Mouse (Mus musculus): ENCODE data around the gene Ehmt1. TPM values are rescaled to one million over a fixed set of nuclear protein-coding genes. Genes with fewer than 3 reads are reported as not detected.

Ehmt1 gene
- polyA plus RNA-seq, 1 experiment from 2014 or later: 96.5 TPM

DNA sequence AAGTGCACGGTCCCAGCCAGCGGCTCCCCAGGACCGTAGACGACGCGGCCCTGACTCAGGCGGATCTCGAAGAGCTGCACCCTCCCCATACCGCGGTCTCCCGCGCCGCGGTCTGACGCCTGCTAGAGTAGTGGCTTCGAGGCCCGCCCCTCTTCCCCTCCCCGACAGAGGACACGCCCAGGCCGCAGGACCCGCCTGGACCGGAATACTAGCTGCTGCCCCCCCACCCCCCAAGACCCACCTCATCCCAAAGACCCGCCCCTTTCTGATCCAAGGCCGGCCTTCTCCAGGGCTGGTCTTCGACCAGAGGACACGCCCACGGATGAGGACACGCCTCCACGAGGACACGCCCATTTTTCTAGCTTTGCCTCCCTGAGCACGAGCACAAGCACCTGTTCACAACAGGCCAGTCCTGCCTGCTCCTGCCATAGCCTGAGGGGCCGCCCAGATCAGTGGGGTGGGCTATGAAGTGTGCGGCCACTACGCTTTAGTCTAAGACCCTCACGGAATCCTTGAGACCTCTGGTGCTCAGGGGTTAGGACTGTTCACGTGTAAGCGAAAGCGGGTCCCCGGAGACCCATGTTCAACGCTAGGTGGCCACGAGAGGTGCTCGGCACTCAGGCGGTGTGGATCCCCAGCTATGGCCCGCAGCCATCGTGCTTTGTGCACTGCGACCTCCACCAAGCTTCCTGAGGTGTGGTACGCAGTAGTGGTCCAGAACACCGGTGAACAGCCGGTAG lies 15.8 kb upstream of the Ehmt1 start, which contains the start of gene Arrdc1:
TSS of gene Arrdc1 (minus strand) at position 196 of the 740 bp plus-strand sequence.
- ATAC-seq (ENCODE audit: low FRiP score) (peak; percentile 95), DNase-seq (ENCODE audit: low spot score, missing footprints) (peak; percentile 99)
- Histone ChIP-seq H3K27me3 (ENCODE audit: control insufficient read depth, insufficient read depth, low read length) (peaks cover 8% of the 10 kb centered on the region; the same call in 1 of the 2 replicates), H3K27ac (ENCODE audit: low read depth, low read length) (no peak within 1 kb of the TSS), H3K9me3 (ENCODE audit: control insufficient read depth, low read length) (no peaks in the 10 kb centered on the region), H3K4me1 (ENCODE audit: control insufficient read depth, insufficient read depth, low read length) (0 out of 2 replicates have a peak, but pooled peaks cover 4% of the 10 kb centered on the region), H3K4me3 (ENCODE audit: low read depth, low read length) (peak within 1 kb of the TSS; percentile 52), H3K4me2 (peak within 1 kb of the TSS; percentile 81), H3K9ac (ENCODE audit: low read length) (peak within 1 kb of the TSS; percentile 65), H3K36me3 (ENCODE audit: control insufficient read depth, insufficient read depth, low read length) (no peaks in the 10 kb centered on the region)
- under 1% methylated on average over 44 of the region's 49 CpGs for WGBS

- Histone ChIP-seq H3K4me1 (ENCODE audit: control insufficient read depth, insufficient read depth, low read length) (0 out of 2 replicates have a peak, but pooled peaks cover 4% of the 10 kb centered on the region), H3K4me3 (ENCODE audit: low read depth, low read length) (peak overlapping the region; percentile 52), H3K9me3 (ENCODE audit: control insufficient read depth, low read length) (no peaks in the 10 kb centered on the region), H3K27me3 (ENCODE audit: control insufficient read depth, insufficient read depth, low read length) (peaks cover 8% of the 10 kb centered on the region; the same call in 1 of the 2 replicates), H3K9ac (ENCODE audit: low read length) (peak overlapping the region; percentile 65), H3K27ac (ENCODE audit: low read depth, low read length) (no peak overlapping the region), H3K36me3 (ENCODE audit: control insufficient read depth, insufficient read depth, low read length) (no peaks in the 10 kb centered on the region), H3K4me2 (peak overlapping the region; percentile 81)
- WGBS: 5% methylated on average over 19 of the region's 19 CpGs
- DNase-seq (ENCODE audit: low spot score, missing footprints) (peak; percentile 85), ATAC-seq (ENCODE audit: low FRiP score) (peak; percentile 11; the same call in 1 of the 2 replicates)
These were observed 15.1 kb upstream of the Ehmt1 start for GRCm38 (mm10) chr2:24934441-24934963.

DNA sequence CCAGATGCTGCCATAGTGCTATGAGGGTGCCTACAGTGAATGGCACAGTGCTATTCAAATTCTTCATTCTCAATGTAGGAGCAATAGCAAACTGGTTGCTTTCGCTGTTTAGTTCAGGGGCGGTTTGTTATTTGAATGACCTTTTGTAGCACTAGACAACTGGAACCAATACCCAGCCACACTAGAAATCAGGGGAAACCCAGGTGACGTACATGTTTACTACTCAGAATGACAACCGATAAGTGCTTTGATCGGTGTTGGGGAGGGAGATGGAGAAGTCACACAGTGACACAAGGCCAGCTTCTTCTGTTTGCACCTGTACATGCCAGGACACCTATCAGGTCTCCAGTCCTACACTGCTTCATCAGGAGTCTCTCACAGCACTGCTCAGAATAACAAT lies 10.2 kb upstream of the Ehmt1 start:
- no peak overlapping the region for H3K4me3 ChIP-seq (ENCODE audit: low read depth, low read length)
- H3K4me1 ChIP-seq (ENCODE audit: control insufficient read depth, insufficient read depth, low read length): 0 out of 2 replicates have a peak, but pooled peaks cover 2% of the 10 kb centered on the region
- H3K27ac ChIP-seq (ENCODE audit: low read depth, low read length): no peak overlapping the region
- no peak overlapping the region for H3K9ac ChIP-seq (ENCODE audit: low read length)
- no peak for ATAC-seq (ENCODE audit: low FRiP score)
- H3K9me3 ChIP-seq (ENCODE audit: control insufficient read depth, low read length): no peaks in the 10 kb centered on the region
- no peak overlapping the region for H3K4me2 ChIP-seq
- H3K36me3 ChIP-seq (ENCODE audit: control insufficient read depth, insufficient read depth, low read length): no peaks in the 10 kb centered on the region
- peaks cover 8% of the 10 kb centered on the region; the same call in 1 of the 2 replicates for H3K27me3 ChIP-seq (ENCODE audit: control insufficient read depth, insufficient read depth, low read length)
- WGBS: 93% methylated on average over 5 of the region's 5 CpGs
- DNase-seq (ENCODE audit: low spot score, missing footprints): no peak

- no peak for ATAC-seq (ENCODE audit: low FRiP score)
- H3K9me3 ChIP-seq (ENCODE audit: control insufficient read depth, low read length): no peaks in the 10 kb centered on the region
- H3K4me3 ChIP-seq (ENCODE audit: low read depth, low read length): no peak overlapping the region
- peaks cover 4% of the 10 kb centered on the region; the same call in 1 of the 2 replicates for H3K27me3 ChIP-seq (ENCODE audit: control insufficient read depth, insufficient read depth, low read length)
- no peak overlapping the region for H3K4me2 ChIP-seq
- H3K9ac ChIP-seq (ENCODE audit: low read length): no peak overlapping the region
- no peaks in the 10 kb centered on the region for H3K36me3 ChIP-seq (ENCODE audit: control insufficient read depth, insufficient read depth, low read length)
- no peak for DNase-seq (ENCODE audit: low spot score, missing footprints)
- H3K4me1 ChIP-seq (ENCODE audit: control insufficient read depth, insufficient read depth, low read length): no peaks in the 10 kb centered on the region
- 58% methylated on average over 2 of the region's 2 CpGs for WGBS
- no peak overlapping the region for H3K27ac ChIP-seq (ENCODE audit: low read depth, low read length)
These were observed 9.7 kb upstream of the Ehmt1 start for GRCm38 (mm10) chr2:24929119-24929518.

DNA sequence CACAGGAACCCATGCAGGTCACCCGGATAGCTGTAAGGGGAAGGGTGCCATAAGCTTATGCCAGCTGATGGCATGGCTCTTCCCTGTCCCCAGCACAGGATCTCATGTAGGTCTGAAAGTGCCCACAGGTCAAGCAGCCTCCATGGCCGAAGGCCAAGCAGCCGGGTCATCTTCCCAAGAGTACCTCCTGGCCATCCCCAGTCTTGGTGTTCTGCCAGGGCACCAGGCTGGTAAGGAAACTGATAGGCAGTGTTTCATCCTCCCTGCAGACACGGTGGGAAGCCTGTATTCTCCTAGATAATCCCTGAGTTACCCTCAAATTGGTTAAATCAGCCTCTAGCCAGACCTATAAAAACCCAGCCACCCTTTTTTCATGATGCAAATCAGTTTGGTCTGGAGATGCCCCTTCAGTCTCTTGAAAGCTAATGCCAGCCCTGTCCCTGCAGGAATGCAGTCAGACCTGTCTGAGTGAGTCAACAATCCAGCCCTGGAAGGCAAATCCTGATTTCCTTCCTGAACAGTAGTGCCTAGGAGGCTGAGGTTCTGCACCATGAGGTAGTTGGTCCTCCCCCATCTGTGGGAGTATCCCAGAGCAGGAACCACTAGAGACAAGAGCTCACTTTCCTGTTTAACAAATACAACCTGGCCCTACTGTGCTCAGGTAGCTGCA lies 8.5 kb upstream of the Ehmt1 start:
- Histone ChIP-seq H3K4me3 (ENCODE audit: low read depth, low read length) (no peak overlapping the region), H3K36me3 (ENCODE audit: control insufficient read depth, insufficient read depth, low read length) (no peaks in the 10 kb centered on the region), H3K27me3 (ENCODE audit: control insufficient read depth, insufficient read depth, low read length) (no peaks in the 10 kb centered on the region), H3K27ac (ENCODE audit: low read depth, low read length) (no peak overlapping the region), H3K4me2 (no peak overlapping the region), H3K9me3 (ENCODE audit: control insufficient read depth, low read length) (no peaks in the 10 kb centered on the region), H3K4me1 (ENCODE audit: control insufficient read depth, insufficient read depth, low read length) (no peaks in the 10 kb centered on the region), H3K9ac (ENCODE audit: low read length) (no peak overlapping the region)
- ATAC-seq (ENCODE audit: low FRiP score) (no peak), DNase-seq (ENCODE audit: low spot score, missing footprints) (no peak)
- 63% methylated on average over 4 of the region's 4 CpGs for WGBS

- no peak overlapping the region for H3K9ac ChIP-seq (ENCODE audit: low read length)
- WGBS: 77% methylated on average over 7 of the region's 7 CpGs
These were observed 7.5 kb upstream of the Ehmt1 start for GRCm38 (mm10) chr2:24926965-24927358.

DNA sequence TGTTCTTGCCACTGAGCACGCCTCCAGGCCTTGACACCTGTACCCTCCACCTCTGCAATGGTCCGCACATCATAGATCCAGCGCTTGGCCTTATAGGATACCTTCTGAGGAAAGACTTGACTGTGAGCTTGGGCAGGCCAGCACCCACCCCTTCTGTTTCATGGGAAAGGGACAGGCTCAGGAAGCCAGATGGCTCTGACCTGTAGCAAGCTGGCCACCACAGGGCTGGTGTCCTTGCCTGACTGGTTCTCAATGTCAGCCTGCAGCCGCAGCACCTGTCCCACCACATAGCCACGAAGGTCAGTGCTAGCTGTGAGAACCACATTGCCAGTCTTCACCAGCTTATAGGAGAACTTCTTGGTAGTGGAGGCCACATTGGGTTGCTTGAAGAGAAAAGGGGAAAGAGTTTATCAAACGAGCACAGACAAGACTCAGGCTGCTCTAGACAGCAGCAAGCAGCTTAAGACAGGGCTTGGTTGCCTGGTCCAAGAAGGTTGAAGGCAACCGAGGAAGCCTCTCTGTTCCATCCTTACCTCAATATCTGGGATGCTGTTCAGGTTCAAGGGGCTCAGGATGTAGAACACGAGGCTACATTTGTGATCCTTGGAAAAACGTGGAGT lies 7.0 kb upstream of the Ehmt1 start:
- Histone ChIP-seq H3K27me3 (ENCODE audit: control insufficient read depth, insufficient read depth, low read length) (no peaks in the 10 kb centered on the region), H3K27ac (ENCODE audit: low read depth, low read length) (no peak overlapping the region), H3K4me3 (ENCODE audit: low read depth, low read length) (no peak overlapping the region), H3K9me3 (ENCODE audit: control insufficient read depth, low read length) (no peaks in the 10 kb centered on the region), H3K4me1 (ENCODE audit: control insufficient read depth, insufficient read depth, low read length) (no peaks in the 10 kb centered on the region), H3K4me2 (no peak overlapping the region), H3K9ac (ENCODE audit: low read length) (no peak overlapping the region), H3K36me3 (ENCODE audit: control insufficient read depth, insufficient read depth, low read length) (no peaks in the 10 kb centered on the region)
- 88% methylated on average over 9 of the region's 9 CpGs for WGBS
- DNase-seq (ENCODE audit: low spot score, missing footprints) (no peak), ATAC-seq (ENCODE audit: low FRiP score) (no peak)

More at GRCm38 (mm10) chr2:24926965-24927358, 7.5 kb upstream of the Ehmt1 start:
- Histone ChIP-seq H3K4me3 (ENCODE audit: low read depth, low read length) (no peak overlapping the region), H3K27ac (ENCODE audit: low read depth, low read length) (no peak overlapping the region), H3K36me3 (ENCODE audit: control insufficient read depth, insufficient read depth, low read length) (no peaks in the 10 kb centered on the region), H3K27me3 (ENCODE audit: control insufficient read depth, insufficient read depth, low read length) (no peaks in the 10 kb centered on the region), H3K9me3 (ENCODE audit: control insufficient read depth, low read length) (no peaks in the 10 kb centered on the region), H3K4me2 (no peak overlapping the region), H3K4me1 (ENCODE audit: control insufficient read depth, insufficient read depth, low read length) (no peaks in the 10 kb centered on the region)
- ATAC-seq (ENCODE audit: low FRiP score): no peak
- no peak for DNase-seq (ENCODE audit: low spot score, missing footprints)

DNA sequence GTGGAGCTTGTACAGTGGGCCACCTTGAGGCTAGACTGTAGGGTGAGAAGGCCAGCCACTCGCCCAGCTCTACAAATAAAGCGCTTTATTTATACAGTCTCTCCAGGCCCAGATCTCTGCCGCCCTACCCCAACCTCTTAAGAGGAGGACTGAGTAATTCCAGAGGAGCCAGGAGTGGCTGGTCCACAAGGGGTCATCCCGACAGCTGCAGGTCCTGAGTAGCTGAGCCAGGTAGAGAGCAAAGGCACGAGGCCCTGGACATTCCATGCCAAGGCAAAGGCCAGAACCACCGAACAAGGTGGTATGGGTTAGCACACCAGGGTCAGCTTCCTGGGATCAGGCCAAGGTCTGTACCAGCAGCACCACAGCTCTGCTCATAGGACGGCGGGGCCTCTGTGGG lies 5.9 kb upstream of the Ehmt1 start:
- no peaks in the 10 kb centered on the region for H3K36me3 ChIP-seq (ENCODE audit: control insufficient read depth, insufficient read depth, low read length)
- no peak for ATAC-seq (ENCODE audit: low FRiP score)
- no peaks in the 10 kb centered on the region for H3K27me3 ChIP-seq (ENCODE audit: control insufficient read depth, insufficient read depth, low read length)

More for the DNA sequence above, 5.9 kb upstream of the Ehmt1 start:
- Histone ChIP-seq H3K4me1 (ENCODE audit: control insufficient read depth, insufficient read depth, low read length) (no peaks in the 10 kb centered on the region), H3K4me2 (no peak overlapping the region), H3K27ac (ENCODE audit: low read depth, low read length) (no peak overlapping the region), H3K4me3 (ENCODE audit: low read depth, low read length) (no peak overlapping the region), H3K9me3 (ENCODE audit: control insufficient read depth, low read length) (no peaks in the 10 kb centered on the region), H3K9ac (ENCODE audit: low read length) (no peak overlapping the region)
- DNase-seq (ENCODE audit: low spot score, missing footprints): no peak
- 88% methylated on average over 8 of the region's 8 CpGs for WGBS

All from midbrain, embryonic 11.5 days (tissue).